Mouse (Mus musculus) hindbrain, embryonic 13.5 days (tissue): Measurements from ENCODE around the gene Nr4a3. TPM values are rescaled to one million over a fixed set of nuclear protein-coding genes. Genes with fewer than 3 reads are reported as not detected.

Experiments
- ATAC-seq: fragments of 200-750 bp; cut with Nextera tagmentation; 2 replicates; pipeline ENCODE4 v1.8.0; 2017; ENCODE audit warnings: moderate TSS enrichment; ENCODE audit not compliant: low FRiP score
- H3K27ac ChIP-seq: fragments of 300-500 bp; sonication (generic); 2 replicates; pipeline ENCODE4 v1.5.1; 2015; ENCODE audit warnings: inconsistent platforms, mild to moderate bottlenecking, moderate library complexity
- H3K27me3 ChIP-seq: fragments of 300-500 bp; sonication (generic); 2 replicates; pipeline ENCODE4 v1.6.1; 2015; ENCODE audit warnings: mild to moderate bottlenecking, inconsistent platforms
- H3K36me3 ChIP-seq: fragments of 300-500 bp; sonication (generic); 2 replicates; pipeline ENCODE4 v1.6.1; 2015; ENCODE audit warnings: mild to moderate bottlenecking, inconsistent platforms
- H3K4me1 ChIP-seq: fragments of 300-500 bp; sonication (generic); replicated peaks from 2 replicates; pipeline ENCODE4 v1.6.1; 2015; ENCODE audit warnings: inconsistent platforms
- H3K4me2 ChIP-seq: fragments of 300-500 bp; sonication (generic); 2 replicates; pipeline ENCODE4 v1.6.1; 2015; ENCODE audit warnings: inconsistent platforms, mild to moderate bottlenecking, moderate library complexity
- H3K4me3 ChIP-seq: fragments of 300-500 bp; sonication (generic); 2 replicates; pipeline ENCODE4 v1.5.1; 2015; ENCODE audit warnings: mild to moderate bottlenecking, inconsistent platforms
- H3K9ac ChIP-seq: fragments of 300-500 bp; sonication (generic); 2 replicates; pipeline ENCODE4 v1.6.1; 2015; ENCODE audit warnings: mild to moderate bottlenecking, inconsistent platforms
- H3K9me3 ChIP-seq: fragments of 300-500 bp; sonication (generic); 2 replicates; pipeline ENCODE4 v1.6.1; 2016; ENCODE audit warnings: inconsistent platforms
- WGBS: fragments of 180-500 bp; shearing (Covaris S2); methylation state at CpG from one replicate; pipeline ENCODE4 v1.1.7; 2015; 5-methylcytosine and 5-hydroxymethylcytosine counted together
- polyA plus RNA-seq: library from polyadenylated mRNA; unstranded; fragments of >200 nt; fragmentation: Nextera tagmentation; extraction: Ambion mirVana; gene quantifications from 2 replicates; pipeline ENCODE4 v1.2.1, GENCODE M21; 2015

Gene Nr4a3
- polyA plus RNA-seq, result 1.8 and 2.4 TPM in 2 replicates

DNA sequence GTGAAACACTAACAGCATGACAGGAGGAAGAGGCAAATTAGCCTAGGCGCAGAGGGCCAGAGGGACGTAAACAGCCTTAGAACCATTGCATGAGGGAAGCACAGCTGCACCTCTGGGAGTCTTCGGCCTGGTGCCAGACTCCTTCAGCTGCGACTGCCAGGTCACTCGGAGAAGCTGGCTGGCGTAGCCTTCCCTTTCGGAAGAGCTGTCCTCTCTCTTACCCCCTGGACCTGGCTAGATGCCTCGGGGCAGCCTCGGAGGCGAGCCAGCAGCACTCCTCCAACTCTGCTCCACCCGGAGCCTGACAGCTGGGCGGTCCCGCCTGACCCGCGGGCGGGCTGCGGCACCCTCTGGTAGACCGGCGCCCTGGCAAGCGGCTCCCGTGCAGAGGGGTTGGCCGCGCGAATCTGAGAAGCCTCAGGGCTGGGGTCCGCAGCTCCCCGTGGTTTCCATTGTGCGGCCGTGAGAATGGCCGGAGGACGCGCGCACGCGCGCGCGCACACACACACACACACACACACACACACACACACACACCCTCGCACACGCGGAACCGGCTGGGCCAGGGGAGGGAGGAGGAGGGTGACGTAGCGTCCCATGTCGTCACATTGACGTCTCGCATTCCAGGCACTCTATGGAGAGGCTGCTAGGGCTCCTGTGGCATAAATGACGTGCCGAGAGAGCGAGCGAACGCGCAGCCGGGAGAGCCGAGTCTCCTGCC lies at the start of gene Nr4a3:
Gene Nr4a3 (plus strand): TSS at position 663 of the 721 bp plus-strand sequence.
- Histone ChIP-seq H3K4me3 (peak within 1 kb of the TSS; percentile 71), H3K9me3 (no peaks in the 10 kb centered on the region), H3K9ac (peak within 1 kb of the TSS; percentile 83), H3K27ac (peak within 1 kb of the TSS; percentile 94), H3K4me2 (peak within 1 kb of the TSS; percentile 96), H3K27me3 (peaks cover 40% of the 10 kb centered on the region), H3K4me1 (peaks cover 52% of the 10 kb centered on the region), H3K36me3 (no peaks in the 10 kb centered on the region)
- peak; percentile 83 for ATAC-seq
- 0% methylated on average over 43 of the region's 54 CpGs for WGBS

DNA sequence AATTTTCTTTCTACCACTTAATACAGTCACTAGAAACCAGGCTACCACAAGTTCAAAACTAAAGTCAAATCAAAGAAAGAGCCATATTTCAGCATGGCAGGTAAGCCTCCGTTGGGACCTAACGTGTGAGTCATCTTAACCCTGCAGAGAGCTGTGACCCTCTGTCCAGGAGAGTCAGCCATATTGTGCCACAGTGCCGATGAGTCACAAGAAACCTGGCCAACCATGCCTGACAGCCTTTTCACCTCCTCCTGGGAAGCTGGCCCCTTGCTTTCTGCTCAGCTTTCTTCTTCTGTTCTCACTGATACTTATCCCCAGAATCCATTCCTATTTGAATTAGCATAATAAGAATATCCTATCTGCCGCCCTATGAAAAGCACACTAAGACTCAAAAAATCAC lies 42.0 kb upstream of the Nr4a3 start:
- H3K4me1 ChIP-seq, result no peaks in the 10 kb centered on the region
- no peaks in the 10 kb centered on the region for H3K36me3 ChIP-seq
- H3K27ac ChIP-seq, result no peak overlapping the region
- H3K4me3 ChIP-seq, result no peak overlapping the region
- H3K9ac ChIP-seq, result no peak overlapping the region
- H3K27me3 ChIP-seq, result no peaks in the 10 kb centered on the region
- H3K9me3 ChIP-seq, result no peaks in the 10 kb centered on the region
- WGBS, result 81% methylated on average over 4 of the region's 4 CpGs
- no peak for ATAC-seq
- H3K4me2 ChIP-seq, result no peak overlapping the region

DNA sequence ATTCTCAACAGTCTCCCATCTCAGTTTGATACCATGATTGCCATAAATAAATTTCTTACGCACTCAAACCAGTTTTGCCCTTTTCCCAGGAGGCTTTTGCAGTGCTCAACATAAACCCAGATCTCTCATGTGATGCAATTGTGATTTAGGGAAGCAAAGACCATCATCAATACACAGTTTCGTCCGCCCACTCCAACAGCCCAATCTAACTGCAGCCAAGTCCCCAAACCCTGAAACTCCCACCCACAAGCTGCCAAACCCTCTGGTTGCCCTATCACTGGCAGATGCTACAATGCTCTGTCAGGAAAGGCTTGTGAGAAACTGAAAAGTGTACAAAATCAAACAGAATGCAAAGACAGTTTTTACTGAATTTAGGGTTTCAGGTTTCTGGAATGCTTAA lies 41.5 kb upstream of the Nr4a3 start:
- 92% methylated on average over 3 of the region's 3 CpGs for WGBS
- Histone ChIP-seq H3K27me3 (no peaks in the 10 kb centered on the region), H3K9me3 (no peaks in the 10 kb centered on the region), H3K36me3 (no peaks in the 10 kb centered on the region), H3K4me3 (no peak overlapping the region), H3K27ac (no peak overlapping the region), H3K4me1 (no peaks in the 10 kb centered on the region), H3K9ac (no peak overlapping the region), H3K4me2 (no peak overlapping the region)
- no peak for ATAC-seq

DNA sequence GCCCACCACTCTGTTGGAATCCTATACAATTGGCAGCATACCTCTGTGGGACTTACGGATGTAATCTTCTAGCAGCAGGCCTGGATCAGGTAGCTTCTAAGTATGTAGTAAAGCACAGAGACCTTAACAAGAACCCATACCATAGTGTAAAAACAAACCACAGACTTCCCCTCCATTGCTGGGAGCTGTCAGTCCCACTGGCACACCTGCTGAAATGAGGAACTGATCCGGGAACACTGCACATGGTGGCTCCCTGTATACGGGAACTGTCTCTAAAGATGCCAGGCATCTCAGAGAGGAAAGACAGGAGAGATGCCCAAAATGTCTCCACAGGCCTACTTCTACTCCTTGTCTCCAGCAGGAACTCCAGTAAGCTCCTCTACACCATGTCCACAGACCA lies 38.6 kb upstream of the Nr4a3 start:
- Histone ChIP-seq H3K9me3 (no peaks in the 10 kb centered on the region), H3K4me1 (no peaks in the 10 kb centered on the region), H3K27me3 (no peaks in the 10 kb centered on the region), H3K36me3 (no peaks in the 10 kb centered on the region), H3K4me2 (no peak overlapping the region), H3K4me3 (no peak overlapping the region), H3K9ac (no peak overlapping the region), H3K27ac (no peak overlapping the region)
- WGBS, result 96% methylated on average over 3 of the region's 3 CpGs
- no peak for ATAC-seq

DNA sequence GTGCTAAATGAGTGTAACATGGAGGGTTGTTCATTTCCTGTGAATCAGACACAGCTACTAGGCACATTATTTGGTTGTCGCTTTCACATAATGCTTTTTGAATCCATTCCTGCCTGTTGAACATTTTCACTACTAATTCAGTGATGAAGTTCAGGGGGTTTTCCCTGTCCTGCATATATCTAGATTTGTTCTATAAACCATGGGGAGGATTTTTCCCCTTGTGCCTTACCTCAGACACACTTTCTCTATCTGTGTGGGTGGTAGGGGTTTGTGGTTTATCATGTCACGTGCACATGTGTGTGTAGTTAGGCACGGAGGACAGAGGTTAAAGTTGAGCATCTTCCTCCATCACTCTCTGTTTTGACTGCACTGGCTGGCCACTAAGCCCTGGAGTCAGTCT lies 32.7 kb upstream of the Nr4a3 start:
- H3K9ac ChIP-seq, result no peak overlapping the region
- WGBS, result 97% methylated on average over 3 of the region's 3 CpGs

DNA sequence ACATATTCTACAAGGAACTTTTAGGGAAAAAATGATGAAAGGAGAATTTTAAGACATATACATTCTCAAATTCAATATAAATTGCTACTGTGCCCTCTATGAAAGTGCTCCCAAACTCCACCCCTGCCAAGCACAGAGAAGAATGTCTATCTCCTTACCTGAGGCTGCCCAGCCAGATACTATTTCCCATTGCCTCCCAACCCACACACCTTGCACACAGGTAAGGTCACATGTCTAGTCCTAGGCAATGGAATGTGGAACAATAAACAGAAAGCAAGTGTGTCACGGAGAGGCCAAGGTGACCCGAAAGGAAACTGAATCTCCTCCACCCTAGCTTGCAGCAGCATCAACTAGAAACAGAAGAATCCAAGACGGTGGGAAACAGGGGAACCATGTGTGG lies 22.0 kb upstream of the Nr4a3 start:
- H3K4me2 ChIP-seq, result no peak overlapping the region
- WGBS, result 79% methylated on average over 3 of the region's 3 CpGs
- no peaks in the 10 kb centered on the region for H3K36me3 ChIP-seq
- no peaks in the 10 kb centered on the region for H3K27me3 ChIP-seq
- ATAC-seq, result no peak
- H3K9ac ChIP-seq, result no peak overlapping the region
- no peaks in the 10 kb centered on the region for H3K4me1 ChIP-seq
- H3K4me3 ChIP-seq, result no peak overlapping the region
- no peak overlapping the region for H3K27ac ChIP-seq
- no peaks in the 10 kb centered on the region for H3K9me3 ChIP-seq

More for the DNA sequence above, 32.7 kb upstream of the Nr4a3 start:
- H3K36me3 ChIP-seq, result no peaks in the 10 kb centered on the region
- H3K9me3 ChIP-seq, result no peaks in the 10 kb centered on the region
- no peak overlapping the region for H3K4me3 ChIP-seq
- no peak for ATAC-seq
- no peak overlapping the region for H3K27ac ChIP-seq
- H3K4me2 ChIP-seq, result no peak overlapping the region
- no peaks in the 10 kb centered on the region for H3K27me3 ChIP-seq
- H3K4me1 ChIP-seq, result no peaks in the 10 kb centered on the region

DNA sequence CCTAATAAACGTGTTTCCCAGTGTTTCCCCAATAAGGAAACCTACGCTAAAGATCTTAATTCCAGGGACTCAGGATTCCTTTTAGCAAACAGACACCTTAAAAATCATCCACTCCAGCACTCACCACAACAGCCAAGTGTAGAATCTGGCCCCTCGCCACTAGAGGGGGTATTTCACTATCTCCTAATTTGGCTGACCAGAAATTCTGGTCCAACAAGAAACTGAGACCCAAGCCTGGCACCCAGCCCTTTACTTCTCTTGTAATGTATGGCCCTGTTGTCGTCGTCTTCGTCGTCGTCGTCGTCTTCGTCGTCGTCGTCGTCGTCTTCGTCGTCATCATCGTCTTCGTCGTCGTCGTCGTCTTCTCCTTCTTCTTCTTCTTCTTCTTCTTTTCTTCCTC lies 15.3 kb upstream of the Nr4a3 start:
- Histone ChIP-seq H3K4me3 (no peak overlapping the region), H3K27me3 (0 out of 2 replicates have a peak, but pooled peaks cover 13% of the 10 kb centered on the region), H3K4me2 (no peak overlapping the region), H3K27ac (no peak overlapping the region), H3K9me3 (no peaks in the 10 kb centered on the region), H3K36me3 (no peaks in the 10 kb centered on the region), H3K9ac (no peak overlapping the region), H3K4me1 (no peaks in the 10 kb centered on the region)
- WGBS, result 62% methylated on average over 24 of the region's 24 CpGs
- no peak for ATAC-seq

DNA sequence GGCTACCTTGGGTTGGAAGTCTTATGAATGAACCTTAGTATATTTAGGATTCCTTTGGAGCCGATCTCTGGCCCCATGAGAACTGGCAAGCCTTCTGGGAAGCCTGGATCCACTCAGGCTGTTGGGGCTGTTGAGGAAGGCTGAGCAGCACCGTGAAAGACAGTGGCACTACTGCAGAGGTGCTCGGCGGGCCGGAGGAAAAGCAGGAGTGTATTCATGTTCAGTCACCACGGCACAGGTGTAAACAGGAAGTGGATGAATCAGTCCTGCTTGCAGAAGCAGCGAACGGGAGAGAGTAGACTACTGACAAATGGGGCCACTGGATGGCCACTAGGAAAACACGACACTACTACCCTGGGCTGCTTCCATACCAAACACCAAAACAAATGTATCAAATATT lies 10.7 kb upstream of the Nr4a3 start:
- Histone ChIP-seq H3K4me1 (no peaks in the 10 kb centered on the region), H3K27ac (no peak overlapping the region), H3K9me3 (no peaks in the 10 kb centered on the region), H3K27me3 (peaks cover 24% of the 10 kb centered on the region), H3K4me2 (no peak overlapping the region), H3K4me3 (no peak overlapping the region), H3K9ac (no peak overlapping the region), H3K36me3 (no peaks in the 10 kb centered on the region)
- no peak for ATAC-seq
- WGBS, result 89% methylated on average over 9 of the region's 9 CpGs

DNA sequence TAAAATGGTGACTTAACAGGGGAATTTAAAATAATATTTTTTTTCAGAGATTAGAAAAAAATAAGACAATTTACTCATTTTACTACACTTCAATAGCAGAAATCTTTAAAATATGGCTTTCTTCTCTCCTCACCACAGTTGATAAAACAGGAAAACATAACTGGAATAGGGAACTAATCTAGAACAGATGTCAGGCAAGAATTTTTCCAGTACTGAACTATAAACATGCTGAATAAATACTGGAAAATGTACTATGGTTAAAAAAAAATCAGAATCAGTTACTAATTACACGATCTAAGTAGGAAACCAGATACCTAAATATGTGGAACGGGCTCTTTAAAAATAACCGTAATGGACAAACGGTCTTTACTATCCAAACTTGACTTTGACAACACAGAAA lies 7.3 kb upstream of the Nr4a3 start:
- Histone ChIP-seq H3K9me3 (no peaks in the 10 kb centered on the region), H3K36me3 (no peaks in the 10 kb centered on the region), H3K4me1 (peaks cover 8% of the 10 kb centered on the region), H3K9ac (no peak overlapping the region), H3K4me2 (no peak overlapping the region), H3K4me3 (no peak overlapping the region), H3K27ac (no peak overlapping the region), H3K27me3 (peaks cover 21% of the 10 kb centered on the region)
- no peak for ATAC-seq
- WGBS, result 89% methylated on average over 4 of the region's 4 CpGs

DNA sequence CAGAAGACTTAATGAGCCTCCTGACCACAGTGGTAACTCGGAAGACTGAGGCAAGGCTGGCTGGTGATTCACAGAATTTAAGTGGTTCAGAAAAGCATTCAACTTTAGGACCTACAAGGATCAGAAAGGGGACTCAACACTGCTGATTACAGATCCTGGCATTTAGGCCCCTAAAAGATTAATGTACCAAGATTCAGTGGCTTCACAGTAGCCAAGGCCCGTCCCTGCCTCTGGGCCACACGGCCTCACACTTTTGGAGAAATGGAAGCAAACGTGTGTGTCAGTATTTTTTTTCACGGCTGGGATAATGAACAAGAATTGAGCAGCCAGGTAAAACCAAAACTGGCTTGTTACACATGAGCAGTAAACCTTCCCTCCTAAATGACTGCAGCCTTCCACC lies 6.1 kb upstream of the Nr4a3 start:
- Histone ChIP-seq H3K27me3 (peaks cover 21% of the 10 kb centered on the region), H3K4me3 (no peak overlapping the region), H3K9me3 (no peaks in the 10 kb centered on the region), H3K4me1 (peaks cover 8% of the 10 kb centered on the region), H3K4me2 (no peak overlapping the region), H3K9ac (no peak overlapping the region), H3K27ac (no peak overlapping the region), H3K36me3 (no peaks in the 10 kb centered on the region)
- WGBS, result 88% methylated on average over 5 of the region's 5 CpGs
- no peak for ATAC-seq

DNA sequence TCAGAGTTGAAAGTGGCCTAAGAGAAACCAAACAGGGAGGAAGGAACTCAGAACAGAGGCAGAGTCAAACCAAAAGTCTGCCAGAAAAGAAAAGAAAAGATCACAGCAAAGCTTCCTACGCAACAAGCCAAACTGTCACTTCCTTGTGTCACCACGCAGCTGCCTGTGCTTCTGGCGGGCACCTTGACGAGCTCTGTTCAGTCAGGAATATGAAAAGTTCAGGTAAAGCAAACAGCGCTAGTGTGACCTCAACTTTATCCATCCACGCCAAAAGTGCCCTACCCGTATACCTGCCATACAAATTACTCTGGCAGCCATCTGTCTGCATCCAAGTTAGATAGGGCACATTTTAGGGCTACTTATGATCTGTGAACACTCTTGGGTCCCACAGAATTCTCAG lies 5.2 kb upstream of the Nr4a3 start:
- no peak for ATAC-seq
- 80% methylated on average over 7 of the region's 7 CpGs for WGBS

DNA sequence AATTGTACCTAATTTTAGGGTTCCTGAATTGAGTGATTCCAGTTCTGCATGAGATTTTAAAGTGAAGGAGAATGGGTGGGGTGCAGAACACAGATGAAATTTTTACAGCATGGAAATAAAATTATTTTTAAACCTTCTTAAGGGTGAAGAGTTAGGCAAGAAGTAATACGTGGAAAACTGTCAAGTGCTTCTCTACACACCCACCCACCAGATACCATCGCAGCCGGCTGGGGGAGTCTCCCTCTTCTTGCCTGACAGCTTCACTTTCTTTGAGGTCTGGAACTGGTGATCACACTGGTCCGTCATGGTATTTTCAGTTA lies 2.5 kb upstream of the Nr4a3 start:
- peak overlapping the region; percentile 78 for H3K9ac ChIP-seq
- peaks cover 35% of the 10 kb centered on the region for H3K4me1 ChIP-seq
- H3K9me3 ChIP-seq, result no peaks in the 10 kb centered on the region
- H3K27ac ChIP-seq, result peak overlapping the region; percentile 96
- H3K36me3 ChIP-seq, result no peaks in the 10 kb centered on the region
- ATAC-seq, result no peak
- H3K4me2 ChIP-seq, result peak overlapping the region; percentile 96
- H3K4me3 ChIP-seq, result peak overlapping the region; percentile 71
- H3K27me3 ChIP-seq, result peaks cover 29% of the 10 kb centered on the region
- WGBS, result 0% methylated on average over 4 of the region's 4 CpGs

More for the DNA sequence above, 5.2 kb upstream of the Nr4a3 start:
- H3K27me3 ChIP-seq, result peaks cover 16% of the 10 kb centered on the region
- H3K27ac ChIP-seq, result no peak overlapping the region
- no peak overlapping the region for H3K4me3 ChIP-seq
- no peaks in the 10 kb centered on the region for H3K36me3 ChIP-seq
- peaks cover 14% of the 10 kb centered on the region for H3K4me1 ChIP-seq
- H3K9ac ChIP-seq, result no peak overlapping the region
- no peaks in the 10 kb centered on the region for H3K9me3 ChIP-seq
- H3K4me2 ChIP-seq, result no peak overlapping the region
